Mouse (Mus musculus) left cerebral cortex, postnatal 36 days (tissue): ENCODE data around the gene F11. TPM values are rescaled to one million over a fixed set of nuclear protein-coding genes. Genes with fewer than 3 reads are reported as not detected.

Experiments used
- DNase-seq, 2 experiments: peaks; one replicate each; pipeline ENCODE4 v3.0.0; 2021 to 2022; ENCODE audit warnings: low spot score in 2 of 2, mixed read lengths in 1 of 2
- intact Hi-C: fragments of 180-260 bp; cut with DNase I; formaldehyde crosslinking; loops from one replicate; pipeline ENCODE4 v1.15.1; 2025
- total RNA-seq, 2 experiments: library from RNA; stranded (reverse); gene quantifications; 2 replicates each; pipeline ENCODE4 v1.2.3; 2021

The F11 gene
- not detected for total RNA-seq

GRCm38 (mm10) chr8:45261920-45262319 lies at the start of gene F11:
Gene F11 (minus strand): TSS chr8:45262031.
- intact Hi-C loops, result no loop called here
- DNase-seq, result no peak

GRCm38 (mm10) chr8:45310967-45311366 lies 49.1 kb upstream of the F11 start:
- intact Hi-C loops, result no loop called here
- no peak for DNase-seq

GRCm38 (mm10) chr8:45308366-45308765 lies 46.5 kb upstream of the F11 start, which contains the start of gene Gm45753:
Gene Gm45753 (minus strand): TSS chr8:45308466.
- DNase-seq, result no peak
- intact Hi-C loops, result no loop called here

- intact Hi-C loops, result no loop called here
- no peak for DNase-seq
Observed at GRCm38 (mm10) chr8:45305479-45305878, 43.6 kb upstream of the F11 start.

GRCm38 (mm10) chr8:45304354-45304753 lies 42.5 kb upstream of the F11 start:
- no peak for DNase-seq
- intact Hi-C loops, result no loop called here

- no peak for DNase-seq
- intact Hi-C loops, result no loop called here
Observed at GRCm38 (mm10) chr8:45302390-45302789, 40.6 kb upstream of the F11 start.

- no peak for DNase-seq
- intact Hi-C loops, result no loop called here
Observed at GRCm38 (mm10) chr8:45295276-45295675, 33.4 kb upstream of the F11 start.

GRCm38 (mm10) chr8:45294687-45295086 lies 32.9 kb upstream of the F11 start, which contains the start of gene Klkb1:
Gene Klkb1 (minus strand): TSS chr8:45294859.
- DNase-seq, result no peak
- intact Hi-C loops, result no loop called here

- intact Hi-C loops, result no loop called here
- DNase-seq, result peak in 1 of 2 experiments; percentile 12
Observed at GRCm38 (mm10) chr8:45291790-45292189, 30.0 kb upstream of the F11 start.

GRCm38 (mm10) chr8:45281630-45282029 lies 19.8 kb upstream of the F11 start:
- intact Hi-C loops, result no loop called here
- no peak for DNase-seq

- intact Hi-C loops, result no loop called here
Observed at GRCm38 (mm10) chr8:45277453-45277852, 15.6 kb upstream of the F11 start.

GRCm38 (mm10) chr8:45274317-45274716 lies 12.5 kb upstream of the F11 start:
- intact Hi-C loops, result no loop called here

More at GRCm38 (mm10) chr8:45277453-45277852, 15.6 kb upstream of the F11 start:
- DNase-seq, result no peak

GRCm38 (mm10) chr8:45269056-45269455 lies 7.2 kb upstream of the F11 start:
- intact Hi-C loops, result no loop called here
- no peak for DNase-seq

More at GRCm38 (mm10) chr8:45274317-45274716, 12.5 kb upstream of the F11 start:
- no peak for DNase-seq

GRCm38 (mm10) chr8:45268485-45268884 lies 6.7 kb upstream of the F11 start:
- no peak for DNase-seq
- intact Hi-C loops, result no loop called here

GRCm38 (mm10) chr8:45267611-45268391 lies 6.0 kb upstream of the F11 start:
- intact Hi-C loops, result no loop called here
- no peak for DNase-seq

GRCm38 (mm10) chr8:45266993-45267392 lies 5.2 kb upstream of the F11 start:
- intact Hi-C loops, result no loop called here
- no peak for DNase-seq

GRCm38 (mm10) chr8:45264918-45265317 lies 3.1 kb upstream of the F11 start:
- no peak for DNase-seq
- intact Hi-C loops, result no loop called here

GRCm38 (mm10) chr8:45262851-45263250 lies 1.0 kb upstream of the F11 start:
- intact Hi-C loops, result no loop called here
- no peak for DNase-seq

GRCm38 (mm10) chr8:45258421-45258820 lies 3.4 kb downstream of the F11 start:
- intact Hi-C loops, result no loop called here
- DNase-seq, result no peak

GRCm38 (mm10) chr8:45255040-45255439 lies 6.8 kb downstream of the F11 start:
- DNase-seq, result no peak
- intact Hi-C loops, result no loop called here

- no peak for DNase-seq
- intact Hi-C loops, result no loop called here
Observed at GRCm38 (mm10) chr8:45254194-45254842, 7.5 kb downstream of the F11 start.
